Comparison of ENCODE assay signal across 11 mouse cellular contexts in the genomic region with DNA sequence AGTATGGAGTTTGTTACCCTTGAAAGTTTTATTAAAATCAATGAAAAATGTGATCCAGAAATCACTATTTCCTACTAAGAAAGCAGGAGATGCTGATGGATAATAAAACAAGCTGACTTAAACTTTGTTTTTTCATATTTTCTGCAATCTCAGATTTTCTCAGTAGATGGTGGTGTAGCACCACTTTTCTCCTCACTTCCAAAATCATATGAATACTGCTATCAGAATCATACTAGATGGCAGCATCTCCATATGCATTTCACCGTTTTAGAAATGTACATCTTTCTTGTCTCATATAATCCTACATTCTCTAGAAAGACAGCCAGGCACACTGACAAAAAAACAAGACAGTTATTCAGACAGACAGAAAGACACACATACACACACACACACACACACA.
A peak's percentile ranks its signal among the peaks of the same experiment; 100 is the strongest.
DNase-seq lines count a peak whose midpoint lies in the region; ATAC-seq and TF ChIP-seq lines count a peak whose summit lies in the region.
"Had no signal": no experiment of that assay in that cellular context is flagged by ENCODE, and none has a peak within 500 bp of the region (broad histone marks: within the 10 kb centered on the region; RNA-seq: fewer than 3 reads in every experiment).

No protein-coding gene starts in this region.

- no peak for TF ChIP-seq POLR2A in brain, embryonic 14.5 days (IDR thresholded peaks at IDR 0.05; ENCODE audit: borderline replicate concordance, extremely low read depth, insufficient read depth, insufficient read length, poor library complexity, severe bottlenecking)

- ATAC-seq in frontal cortex, adult (ENCODE audit: low TSS enrichment), result peak; percentile 89
- ATAC-seq: midbrain, embryonic 13.5 days had no signal

- TF ChIP-seq CTCF in brain, embryonic 14.5 days (IDR thresholded peaks at IDR 0.05; ENCODE audit: borderline replicate concordance, extremely low read depth, insufficient read depth, insufficient read length), result 0 out of 2 replicates have a peak, but pooled peaks have one; percentile 4

- no peak for DNase-seq in frontal cortex, postnatal 10 days (ENCODE audit: low spot score in 2 of 2)
- peak; percentile 3 for DNase-seq in layer of hippocampus, adult 9-10 months (ENCODE audit: low spot score)
- DNase-seq in layer of hippocampus, postnatal 10 days (ENCODE audit: low spot score in 2 of 2), result no peak
- DNase-seq in 416B (ENCODE audit: low read depth), result peak; percentile 68
- DNase-seq in brain, embryonic 14.5 days (ENCODE audit: low read depth), result peak; percentile 57
- DNase-seq in urinary bladder, postnatal 10 days (ENCODE audit: low spot score), result no peak
- DNase-seq: adrenal gland, adult 8-10 months; cerebellum, adult 9-11 months; liver, embryonic 13.5 days had no signal

Comparison
In these comparisons a context has a peak if more than half of its experiments do, and no peak if none do; other contexts are left out.
1. DNase-seq: peak in layer of hippocampus, adult 9-10 months (single experiment), 416B (single experiment) and brain, embryonic 14.5 days (single experiment); none in frontal cortex, postnatal 10 days (0 of 2), layer of hippocampus, postnatal 10 days (0 of 2) and urinary bladder, postnatal 10 days (single experiment).